Mouse (Mus musculus) CH12.LX (cell line): Measurements from ENCODE around the gene Olfr1412. TPM values are rescaled to one million over a fixed set of nuclear protein-coding genes. Genes with fewer than 3 reads are reported as not detected.

Experiments used
- DNase-seq: peaks from one replicate; pipeline ENCODE4 v3.0.0-alpha.2; 2013; ENCODE audit errors: extremely low read depth
- H3K27ac ChIP-seq: 2 replicates; pipeline ENCODE4 v1.5.1; 2012; ENCODE audit warnings: low read depth, mild to moderate bottlenecking, control low read depth, moderate library complexity; ENCODE audit not compliant: insufficient read depth
- H3K27me3 ChIP-seq: replicated peaks from 2 replicates; pipeline ENCODE3; 2012; ENCODE audit warnings: inconsistent platforms
- H3K36me3 ChIP-seq, 2 experiments: replicated peaks in 1 of 2; 2 replicates each; pipeline versions ENCODE3 to v1.6.1; 2012; ENCODE audit warnings: inconsistent platforms in 1 of 2, low read length in 1 of 2, mild to moderate bottlenecking in 1 of 2, mixed read lengths in 1 of 2, moderate library complexity in 1 of 2; ENCODE audit not compliant: control insufficient read depth in 1 of 2, insufficient read depth in 1 of 2
- H3K4me1 ChIP-seq, 2 experiments: 2 replicates each; pipeline ENCODE4 v1.6.1; 2012; ENCODE audit warnings: inconsistent platforms in 1 of 2, moderate library complexity in 1 of 2; ENCODE audit not compliant: insufficient read depth in 2 of 2, control insufficient read depth in 1 of 2
- H3K4me2 ChIP-seq: 2 replicates; pipeline ENCODE4 v1.6.1; 2012; ENCODE audit warnings: low read depth, mild to moderate bottlenecking, control low read depth; ENCODE audit not compliant: poor library complexity, insufficient read depth, severe bottlenecking
- H3K4me3 ChIP-seq, 3 experiments: fragments of 150-350 bp in 1 of 3; sonication (generic) in 1 of 3; replicated peaks in 1 of 3; 2 replicates each; pipeline versions ENCODE3 to v1.5.1; 2011 to 2012; ENCODE audit warnings: low read depth in 2 of 3, low read length in 2 of 3, mild to moderate bottlenecking in 2 of 3, moderate library complexity in 2 of 3, control low read depth in 1 of 3, improper control_type of control experiment in 1 of 3, inconsistent platforms in 1 of 3, mixed read lengths in 1 of 3; ENCODE audit not compliant: poor library complexity in 1 of 3
- H3K79me2 ChIP-seq: replicated peaks from 2 replicates; pipeline ENCODE4 v1.6.1; 2012; ENCODE audit warnings: mild to moderate bottlenecking, moderate library complexity; ENCODE audit not compliant: control insufficient read depth, poor library complexity, insufficient read depth, severe bottlenecking; ENCODE audit errors: extremely low read depth
- H3K9ac ChIP-seq: 2 replicates; pipeline ENCODE4 v1.6.1; 2012; ENCODE audit warnings: low read depth, mild to moderate bottlenecking, control low read depth, moderate library complexity; ENCODE audit not compliant: insufficient read depth
- H3K9me3 ChIP-seq: replicated peaks from 2 replicates; pipeline ENCODE3; 2012; ENCODE audit warnings: low read length, inconsistent platforms, mixed read lengths
- CHD1 ChIP-seq: IDR thresholded peaks from 2 replicates; pipeline ENCODE4 v1.6.1; 2012; ENCODE audit warnings: low read depth, low read length, improper control_type of control experiment, inconsistent platforms
- CHD2 ChIP-seq: IDR thresholded peaks from 2 replicates; pipeline ENCODE4 v1.6.1; 2011; ENCODE audit warnings: low read length, improper control_type of control experiment
- CTCF ChIP-seq, 2 experiments: IDR thresholded peaks in 1 of 2; conservative IDR thresholded peaks in 1 of 2; 2 replicates each; pipeline ENCODE4 v1.5.1; 2011 to 2012; ENCODE audit warnings: low read depth in 2 of 2, low read length in 2 of 2, improper control_type of control experiment in 1 of 2, inconsistent platforms in 1 of 2, mild to moderate bottlenecking in 1 of 2, moderate library complexity in 1 of 2
- E2F4 ChIP-seq: IDR thresholded peaks from 2 replicates; pipeline ENCODE4 v1.6.1; 2011; ENCODE audit warnings: low read depth, low read length, improper control_type of control experiment; ENCODE audit not compliant: insufficient replicate concordance
- ELF1 ChIP-seq: IDR thresholded peaks from 2 replicates; pipeline ENCODE4 v1.6.1; 2014; ENCODE audit warnings: low read depth, mild to moderate bottlenecking, inconsistent platforms, low read length, improper control_type of control experiment
- EP300 ChIP-seq: IDR thresholded peaks from 2 replicates; pipeline ENCODE4 v1.6.1; 2011; ENCODE audit warnings: low read length, improper control_type of control experiment
- HCFC1 ChIP-seq: IDR thresholded peaks from 2 replicates; pipeline ENCODE4 v1.6.1; 2012; ENCODE audit warnings: low read depth, mild to moderate bottlenecking, inconsistent platforms, low read length, improper control_type of control experiment
- IRF4 ChIP-seq: IDR thresholded peaks from 2 replicates; pipeline ENCODE4 v1.6.1; 2014; ENCODE audit warnings: low read depth, mild to moderate bottlenecking, inconsistent platforms, low read length, improper control_type of control experiment
- JUN ChIP-seq: IDR thresholded peaks from 2 replicates; pipeline ENCODE4 v1.6.1; 2011; ENCODE audit warnings: low read depth, mild to moderate bottlenecking, low read length, improper control_type of control experiment, moderate library complexity; ENCODE audit not compliant: insufficient read depth
- JUND ChIP-seq: conservative IDR thresholded peaks from 2 replicates; pipeline ENCODE4 v1.6.1; 2011; ENCODE audit warnings: low read depth, low read length, improper control_type of control experiment
- KAT2A ChIP-seq: IDR thresholded peaks from 2 replicates; pipeline ENCODE4 v1.6.1; 2012; ENCODE audit warnings: low read length, improper control_type of control experiment, inconsistent platforms; ENCODE audit not compliant: insufficient replicate concordance
- MAFK ChIP-seq: IDR thresholded peaks from 2 replicates; pipeline ENCODE4 v1.6.1; 2011; ENCODE audit warnings: low read length, improper control_type of control experiment; ENCODE audit not compliant: insufficient replicate concordance
- MAX ChIP-seq: IDR thresholded peaks from 2 replicates; pipeline ENCODE4 v1.6.1; 2011; ENCODE audit warnings: low read length, improper control_type of control experiment
- MAZ ChIP-seq: IDR thresholded peaks from 2 replicates; pipeline ENCODE4 v1.6.1; 2012; ENCODE audit warnings: low read depth, mild to moderate bottlenecking, inconsistent platforms, low read length, improper control_type of control experiment, moderate library complexity
- MEF2A ChIP-seq: IDR thresholded peaks from 2 replicates; pipeline ENCODE4 v1.6.1; 2014; ENCODE audit warnings: low read depth, mild to moderate bottlenecking, inconsistent platforms, low read length, improper control_type of control experiment, borderline replicate concordance
- MXI1 ChIP-seq: IDR thresholded peaks from 2 replicates; pipeline ENCODE4 v1.6.1; 2011; ENCODE audit warnings: mild to moderate bottlenecking, low read depth, low read length, improper control_type of control experiment
- MYC ChIP-seq: IDR thresholded peaks from 2 replicates; pipeline ENCODE4 v1.6.1; 2011; ENCODE audit warnings: low read depth, mild to moderate bottlenecking, improper control_type of control experiment, low read length
- NELFE ChIP-seq: IDR thresholded peaks from 2 replicates; pipeline ENCODE4 v1.6.1; 2011; ENCODE audit warnings: low read depth, low read length, improper control_type of control experiment
- PAX5 ChIP-seq: IDR thresholded peaks from 2 replicates; pipeline ENCODE4 v1.6.1; 2012; ENCODE audit warnings: low read length, inconsistent platforms, mixed read lengths
- POLR2A ChIP-seq: IDR thresholded peaks from 2 replicates; pipeline ENCODE4 v1.6.1; 2011; ENCODE audit warnings: low read depth, mild to moderate bottlenecking, improper control_type of control experiment, low read length
- RAD21 ChIP-seq: IDR thresholded peaks from 2 replicates; pipeline ENCODE4 v1.6.1; 2011; ENCODE audit warnings: low read depth, mild to moderate bottlenecking, low read length, improper control_type of control experiment, moderate library complexity
- RCOR1 ChIP-seq: conservative IDR thresholded peaks from 2 replicates; pipeline ENCODE4 v1.6.1; 2012; ENCODE audit warnings: low read depth, mild to moderate bottlenecking, inconsistent platforms, low read length, improper control_type of control experiment
- SIN3A ChIP-seq: IDR thresholded peaks from 2 replicates; pipeline ENCODE4 v1.6.1; 2012; ENCODE audit warnings: low read length, improper control_type of control experiment, inconsistent platforms
- TBP ChIP-seq: conservative IDR thresholded peaks from 2 replicates; pipeline ENCODE4 v1.6.1; 2011; ENCODE audit warnings: low read depth, low read length, improper control_type of control experiment
- TCF12 ChIP-seq: IDR thresholded peaks from 2 replicates; pipeline ENCODE4 v1.6.1; 2014; ENCODE audit warnings: low read depth, mild to moderate bottlenecking, inconsistent platforms, low read length, improper control_type of control experiment
- UBTF ChIP-seq: IDR thresholded peaks from 2 replicates; pipeline ENCODE4 v1.6.1; 2012; ENCODE audit warnings: low read depth, mild to moderate bottlenecking, inconsistent platforms, low read length, improper control_type of control experiment, moderate library complexity
- USF2 ChIP-seq: conservative IDR thresholded peaks from 2 replicates; pipeline ENCODE4 v1.6.1; 2011; ENCODE audit warnings: low read depth, low read length, improper control_type of control experiment
- ZKSCAN1 ChIP-seq: IDR thresholded peaks from 2 replicates; pipeline ENCODE4 v1.6.1; 2012; ENCODE audit warnings: low read depth, inconsistent platforms, low read length, improper control_type of control experiment, borderline replicate concordance
- ZNF384 ChIP-seq: IDR thresholded peaks from 2 replicates; pipeline ENCODE4 v1.6.1; 2012; ENCODE audit warnings: low read depth, low read length, improper control_type of control experiment, inconsistent platforms
- dilution Hi-C: fragments of 300-500 bp; cut with MboI; formaldehyde crosslinking; loops from 2 replicates; pipeline ENCODE4 v1.14.3; 2020; ENCODE audit warnings: low sequenced_read_pairs; ENCODE audit not compliant: extremely low pct_unique_long_range_greater_than_20kb, extremely low pct_ligation_motif_present
- in situ Hi-C: fragments of 300-500 bp; cut with MboI; formaldehyde crosslinking; loops from 3 replicates; pipeline ENCODE4 v1.14.3; 2019; ENCODE audit warnings: low sequenced_read_pairs, low pct_ligation_motif_present, low pct_unique_long_range_greater_than_20kb, mixed read lengths
- polyA plus RNA-seq: library from polyadenylated mRNA; unstranded; fragments of >175 nt; gene quantifications from 2 replicates; pipeline ENCODE4 v1.2.1, GENCODE M21; 2012; ENCODE audit warnings: low read depth; ENCODE audit not compliant: insufficient read length
- total RNA-seq, 2 experiments: library from RNA; depleted of rRNA; stranded (reverse); fragments of 300-350 nt in 1 of 2; fragments of >200 nt in 1 of 2; gene quantifications; 2 replicates each; pipeline ENCODE4 v1.2.3; 2012 to 2014

Gene Olfr1412
- total RNA-seq (2012; rRNA removed) (not detected in 2 replicates), total RNA-seq (2014; rRNA removed) (not detected in 2 replicates), polyA plus RNA-seq (not detected in 2 replicates)

DNA sequence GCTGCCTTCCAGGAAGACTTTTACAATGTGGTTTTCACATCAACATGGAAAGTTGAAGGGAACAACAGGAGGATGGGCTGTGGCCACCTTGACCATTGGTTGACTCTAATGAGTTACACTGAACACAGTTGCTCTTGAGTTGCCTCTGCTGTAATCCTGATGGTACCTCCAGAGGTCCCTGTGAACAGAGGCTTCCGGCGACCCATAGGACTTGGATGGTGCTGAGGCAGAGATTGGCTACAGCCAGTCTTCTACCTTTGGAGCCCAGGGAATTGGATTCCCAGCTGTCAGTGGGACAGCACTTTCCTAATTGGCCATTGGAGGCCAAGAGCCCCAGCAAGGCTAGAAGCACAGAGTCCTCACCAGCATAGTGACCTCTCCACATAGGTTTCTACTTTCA lies at the start of gene Olfr1412:
TSS of gene Olfr1412 (plus strand) at position 301 of the 400 bp plus-strand sequence.
- Histone ChIP-seq H3K27me3 (peaks cover 72% of the 10 kb centered on the region), H3K9ac (no peak within 1 kb of the TSS), H3K4me1 (no peaks in the 10 kb centered on the region), H3K4me2 (no peak within 1 kb of the TSS), H3K27ac (no peak within 1 kb of the TSS)
- dilution Hi-C loops = no loop called here
- in situ Hi-C loops = no loop called here
- no peak for TF ChIP-seq PAX5
- TF ChIP-seq CHD1 = no peak
- TF ChIP-seq E2F4 = no peak
- no peak for TF ChIP-seq RAD21
- no peak for TF ChIP-seq ZKSCAN1
- TF ChIP-seq MAFK = no peak
- TF ChIP-seq JUND = no peak
- no peak for TF ChIP-seq UBTF
- TF ChIP-seq HCFC1 = no peak
- TF ChIP-seq USF2 = no peak
- TF ChIP-seq POLR2A = no peak
- TF ChIP-seq IRF4 = no peak
- no peak for TF ChIP-seq MEF2A
- TF ChIP-seq ELF1 = no peak
- TF ChIP-seq JUN = no peak
- TF ChIP-seq KAT2A = no peak
- no peak for TF ChIP-seq CHD2
- no peak for TF ChIP-seq RCOR1
- TF ChIP-seq, all 38 proteins: peak for 0
- H3K36me3 ChIP-seq = no peaks in the 10 kb centered on the region
- H3K79me2 ChIP-seq = no peaks in the 10 kb centered on the region
- H3K9me3 ChIP-seq = no peaks in the 10 kb centered on the region
- H3K4me3 ChIP-seq = no peak within 1 kb of the TSS
- DNase-seq = no peak

DNA sequence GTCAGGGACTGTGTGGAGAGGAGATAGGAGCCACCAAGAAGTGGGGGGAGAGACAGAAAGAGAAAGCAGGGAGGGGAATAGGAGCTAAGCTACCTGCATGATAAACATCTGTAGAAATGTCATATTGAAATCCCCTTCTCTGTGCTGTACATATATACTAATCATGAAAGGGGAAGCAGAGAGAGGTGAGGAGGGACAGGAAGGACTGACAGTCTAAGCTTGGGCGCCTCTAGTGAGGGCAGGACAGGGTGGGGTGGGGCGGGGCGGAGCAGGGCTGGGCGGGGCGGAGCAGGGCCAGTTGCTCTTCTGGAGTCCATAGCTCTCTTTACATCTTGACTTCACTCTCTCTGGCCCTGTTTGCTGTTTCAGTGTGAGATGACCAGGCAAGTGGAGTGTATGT lies 48.6 kb upstream of the Olfr1412 start:
- Histone ChIP-seq H3K36me3 (no peaks in the 10 kb centered on the region), H3K27me3 (peaks cover 22% of the 10 kb centered on the region), H3K79me2 (no peaks in the 10 kb centered on the region), H3K9ac (no peak overlapping the region), H3K4me1 (peaks cover 7 to 21% of the 10 kb centered on the region in 2 experiments; a peak in 3 of 4 replicates), H3K4me3 (no peak overlapping the region), H3K4me2 (peak overlapping the region; percentile 84), H3K9me3 (no peaks in the 10 kb centered on the region), H3K27ac (no peak overlapping the region)
- DNase-seq = peak; percentile 71
- TF ChIP-seq CTCF (conservative IDR thresholded peaks at IDR 0.05 in 1 of 2, IDR thresholded peaks at IDR 0.05 in 1 of 2; ENCODE audit: low read depth in 2 of 2, low read length in 2 of 2) (no peak), EP300 (peak; percentile 39; the same call in 1 of the 2 replicates), ELF1 (0 out of 2 replicates have a peak, but pooled peaks have one; percentile 38), NELFE (no peak), MAX (no peak), PAX5 (no peak), SIN3A (no peak), CHD1 (no peak), ZNF384 (no peak), MYC (no peak), TCF12 (no peak), TBP (no peak), RCOR1 (no peak), ZKSCAN1 (no peak), RAD21 (no peak), KAT2A (no peak), POLR2A (no peak), MAZ (0 out of 2 replicates have a peak, but pooled peaks have one; percentile 55), MXI1 (no peak)
- dilution Hi-C loops = no loop called here
- in situ Hi-C loops = no loop called here
